Mouse (Mus musculus): Measurements from ENCODE around the gene Hdac7. TPM values are rescaled to one million over a fixed set of nuclear protein-coding genes. Genes with fewer than 3 reads are reported as not detected.

Gene Hdac7
- total RNA-seq, 4 experiments from 2014 or later, result 5.8 to 9.6 (median 9.3) TPM

- DNase-seq (ENCODE audit: low spot score in 2 of 2), result no peak
These were observed 29.0 kb downstream of the Hdac7 start for GRCm38 (mm10) chr15:97815254-97815653.

- DNase-seq (ENCODE audit: low spot score in 2 of 2), result no peak
These were observed 29.6 kb downstream of the Hdac7 start for GRCm38 (mm10) chr15:97814703-97815102.

- DNase-seq (ENCODE audit: low spot score in 2 of 2), result peak in 1 of 2 experiments; percentile 55
These were observed 30.7 kb downstream of the Hdac7 start for GRCm38 (mm10) chr15:97813452-97814204.

GRCm38 (mm10) chr15:97812875-97813274 is 31.4 kb downstream of the Hdac7 start:
- no peak for DNase-seq (ENCODE audit: low spot score in 2 of 2)

- DNase-seq (ENCODE audit: low spot score in 2 of 2), result peak; percentile 79 to 93
These were observed 32.2 kb downstream of the Hdac7 start for GRCm38 (mm10) chr15:97812126-97812525.

- no peak for DNase-seq (ENCODE audit: low spot score in 2 of 2)
These were observed 33.0 kb downstream of the Hdac7 start for GRCm38 (mm10) chr15:97811307-97811706.

- no peak for DNase-seq (ENCODE audit: low spot score in 2 of 2)
These were observed 33.9 kb downstream of the Hdac7 start for GRCm38 (mm10) chr15:97810399-97810798.

GRCm38 (mm10) chr15:97809942-97810341 is 34.4 kb downstream of the Hdac7 start:
- no peak for DNase-seq (ENCODE audit: low spot score in 2 of 2)

GRCm38 (mm10) chr15:97809206-97809605 is 35.1 kb downstream of the Hdac7 start:
- no peak for DNase-seq (ENCODE audit: low spot score in 2 of 2)

GRCm38 (mm10) chr15:97808532-97808931 is 35.8 kb downstream of the Hdac7 start:
- no peak for DNase-seq (ENCODE audit: low spot score in 2 of 2)

- DNase-seq (ENCODE audit: low spot score in 2 of 2), result no peak
These were observed 36.4 kb downstream of the Hdac7 start for GRCm38 (mm10) chr15:97807867-97808266.

- no peak for DNase-seq (ENCODE audit: low spot score in 2 of 2)
These were observed 41.7 kb downstream of the Hdac7 start for GRCm38 (mm10) chr15:97802575-97802974.

- no peak for DNase-seq (ENCODE audit: low spot score in 2 of 2)
These were observed 42.5 kb downstream of the Hdac7 start for GRCm38 (mm10) chr15:97801811-97802210.

- DNase-seq (ENCODE audit: low spot score in 2 of 2), result no peak
These were observed 43.4 kb downstream of the Hdac7 start for GRCm38 (mm10) chr15:97800853-97801252.

GRCm38 (mm10) chr15:97799446-97799845 is 44.9 kb downstream of the Hdac7 start:
- no peak for DNase-seq (ENCODE audit: low spot score in 2 of 2)

- DNase-seq (ENCODE audit: low spot score in 2 of 2), result no peak
These were observed 46.2 kb downstream of the Hdac7 start for GRCm38 (mm10) chr15:97798134-97798533.

GRCm38 (mm10) chr15:97796674-97797310 is 47.5 kb downstream of the Hdac7 start:
- no peak for DNase-seq (ENCODE audit: low spot score in 2 of 2)

- DNase-seq (ENCODE audit: low spot score in 2 of 2), result no peak
These were observed 48.6 kb downstream of the Hdac7 start for GRCm38 (mm10) chr15:97795559-97796235.

- DNase-seq (ENCODE audit: low spot score in 2 of 2), result no peak
These were observed 50.0 kb downstream of the Hdac7 start for GRCm38 (mm10) chr15:97794268-97794667.

- no peak for DNase-seq (ENCODE audit: low spot score in 2 of 2)
These were observed 50.7 kb downstream of the Hdac7 start for GRCm38 (mm10) chr15:97793386-97794153.

- DNase-seq (ENCODE audit: low spot score in 2 of 2), result no peak
These were observed 53.1 kb downstream of the Hdac7 start for GRCm38 (mm10) chr15:97791126-97791700.
